Mouse (Mus musculus) heart, postnatal 14 days (tissue): Measurements from ENCODE around the gene Ubtf. TPM values are rescaled to one million over a fixed set of nuclear protein-coding genes. Genes with fewer than 3 reads are reported as not detected.
"Not testable (repeated sequence)": the region's sequence is repeated elsewhere in the genome, so short reads cannot be mapped to it uniquely, and the experiment has no call there.

Source experiments
- DNase-seq, 2 experiments: peaks; one replicate each; pipeline ENCODE4 v3.0.0; 2021 to 2022
- intact Hi-C: fragments of 180-260 bp; cut with DNase I; formaldehyde crosslinking; loops from one replicate; pipeline ENCODE4 v1.15.1; 2025
- total RNA-seq, 2 experiments: library from RNA; stranded (reverse); gene quantifications; 2 replicates each; pipeline ENCODE4 v1.2.3; 2021

Gene Ubtf
- total RNA-seq, 2 experiments from 2014 or later, result 60.1 to 69.7 TPM

DNA sequence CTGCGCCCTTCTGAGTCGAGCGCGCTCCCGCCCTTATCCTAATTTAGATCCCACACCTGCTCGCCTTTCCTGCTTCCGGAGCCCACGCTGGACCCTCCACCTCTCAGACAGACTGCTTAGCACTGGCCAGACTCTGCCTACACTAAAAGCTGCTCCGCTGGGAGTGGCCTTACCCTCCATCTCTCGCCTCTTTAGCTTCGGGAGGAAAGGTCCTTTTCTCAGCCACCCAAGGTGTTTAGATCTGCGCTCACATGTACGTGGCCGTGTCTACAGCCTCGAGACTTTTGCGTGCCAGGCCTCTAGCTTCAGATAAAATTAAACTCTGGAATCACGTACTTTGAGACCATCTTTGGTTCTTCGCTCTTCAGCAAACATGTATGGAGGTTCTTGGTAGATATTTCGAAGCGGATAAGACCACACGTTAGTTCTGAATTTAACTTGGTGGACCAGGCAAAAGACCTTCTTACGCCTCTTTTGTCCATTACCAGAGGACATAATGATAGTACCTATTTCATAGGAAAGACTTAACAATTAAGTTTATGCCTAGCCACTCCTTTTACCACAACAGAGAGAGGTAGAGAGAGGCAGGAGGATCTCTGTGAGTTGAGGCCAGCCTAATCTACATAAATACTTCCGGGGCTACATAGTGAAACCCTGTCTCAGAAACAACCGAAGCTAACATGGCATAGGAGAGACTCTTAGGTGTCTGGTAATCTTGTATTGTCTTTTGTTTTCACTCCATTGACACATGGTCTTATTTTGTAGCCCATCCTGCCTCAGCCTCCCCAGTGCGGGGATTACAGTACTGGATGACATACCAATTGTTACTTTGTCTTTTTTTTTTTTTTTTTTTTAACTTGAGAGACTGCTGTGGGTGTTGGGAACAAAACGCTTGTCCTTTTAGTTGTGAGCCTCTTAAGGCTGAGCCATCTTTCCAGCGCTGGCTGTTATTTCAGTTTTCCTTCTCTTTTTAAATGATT lies 21.7 kb downstream of the Ubtf start:
- intact Hi-C loops, result loop anchor here (2.0 kb wide), 1 partner anchor 111 kb away; no protein-coding TSS in a partner anchor
- no peak for DNase-seq

DNA sequence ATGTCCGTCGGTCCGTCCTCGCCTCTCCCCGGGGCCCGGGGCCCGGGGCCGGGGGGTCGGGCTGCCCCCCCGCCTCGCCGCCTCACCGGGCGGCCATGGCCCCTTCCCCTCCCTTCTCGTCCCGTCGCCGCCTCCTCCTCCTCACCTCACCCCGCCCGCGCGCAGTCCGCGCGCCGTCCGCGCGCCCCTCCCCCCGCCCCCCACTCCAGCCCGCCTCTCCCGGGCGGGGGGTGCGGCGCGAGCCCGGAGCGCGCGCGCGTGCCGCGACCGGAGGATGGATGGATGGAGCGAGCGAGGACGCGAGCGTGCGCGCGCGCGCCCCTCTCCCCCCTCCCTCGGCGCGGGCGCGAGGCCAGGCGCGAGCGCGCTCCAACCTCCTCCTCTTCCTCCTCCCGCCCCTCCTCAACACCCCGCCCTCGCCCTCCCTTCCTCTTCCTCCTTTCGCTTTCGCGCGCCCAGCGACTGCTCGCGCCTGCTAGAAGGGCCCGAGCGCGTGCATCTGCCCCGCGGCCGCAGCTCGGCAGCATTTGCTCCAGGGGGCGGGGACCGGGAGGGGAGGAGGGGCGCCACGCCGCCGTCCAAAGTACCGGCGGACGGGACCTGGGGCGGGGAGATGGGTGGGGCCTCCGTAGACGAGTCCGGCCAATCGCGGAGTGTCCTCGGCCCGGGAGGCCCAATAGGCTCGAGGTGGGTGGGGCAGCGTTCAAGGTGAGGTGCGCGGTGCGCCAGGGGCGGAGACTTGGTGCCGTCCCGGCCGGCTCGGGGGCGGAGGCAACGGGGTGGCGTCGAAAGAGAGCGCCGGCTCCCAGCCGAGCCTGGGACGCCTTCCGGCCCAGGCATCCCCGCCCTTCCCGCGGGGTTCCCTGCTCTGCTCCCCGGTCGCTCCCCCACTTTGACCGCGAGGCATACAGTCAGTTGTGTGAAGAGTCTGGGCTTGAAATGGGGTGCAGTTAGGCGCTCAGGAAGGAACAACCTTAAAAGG lies 22.8 kb downstream of the Ubtf start, which contains the start of gene Atxn7l3:
Atxn7l3 (minus strand) TSS at position 141 of the 982 bp plus-strand sequence.
- intact Hi-C loops, result loop anchor here (2.0 kb wide), 1 partner anchor 112 kb away; no protein-coding TSS in a partner anchor
- DNase-seq, result peak; percentile 98 to 99

DNA sequence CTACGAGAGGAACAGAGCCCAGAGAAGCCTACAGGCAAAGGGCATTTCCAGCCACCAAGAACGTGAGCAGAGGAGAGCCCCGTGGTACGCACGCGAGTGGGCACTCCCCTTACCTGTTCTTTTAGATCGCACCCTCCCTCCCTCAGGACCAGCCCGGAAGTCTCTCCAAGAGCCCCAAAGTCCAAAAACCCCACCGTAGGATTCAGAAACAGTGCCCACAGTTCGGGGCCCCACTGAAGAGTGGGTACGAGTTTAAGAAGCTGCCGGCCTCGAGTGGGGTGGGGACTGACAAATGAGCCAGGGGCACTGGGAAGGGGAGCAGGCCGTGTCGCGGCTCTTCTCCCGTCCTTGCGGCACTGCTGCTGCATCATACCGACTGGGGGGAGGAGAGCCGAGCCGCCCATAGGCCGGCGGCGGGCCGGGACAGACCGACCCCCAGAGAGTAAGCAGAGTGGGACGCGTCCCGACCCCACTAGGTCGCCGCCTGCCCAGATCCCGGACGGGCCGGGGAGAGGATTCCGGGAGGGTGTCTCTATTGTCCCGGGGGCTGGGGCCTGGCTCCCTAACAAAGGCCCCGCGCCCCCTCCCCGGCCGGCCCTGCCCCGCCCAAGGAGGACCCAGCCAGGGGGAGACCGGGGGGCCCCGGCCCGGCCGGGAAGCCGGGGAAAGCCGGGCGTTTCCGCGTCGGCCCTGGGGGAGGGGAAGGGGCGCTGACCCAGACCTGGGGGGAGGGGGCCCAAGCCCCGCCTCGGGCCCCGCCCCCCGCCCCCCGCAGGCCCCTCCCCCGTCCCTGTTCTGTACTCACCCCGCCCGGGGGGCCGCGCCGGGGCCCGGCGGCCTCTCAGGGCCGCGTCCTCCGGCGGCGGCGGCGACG lies 23.7 kb downstream of the Ubtf start:
- intact Hi-C loops, result loop anchor here (2.0 kb wide), 1 partner anchor 113 kb away; no protein-coding TSS in a partner anchor
- peak; percentile 70 to 75 for DNase-seq

DNA sequence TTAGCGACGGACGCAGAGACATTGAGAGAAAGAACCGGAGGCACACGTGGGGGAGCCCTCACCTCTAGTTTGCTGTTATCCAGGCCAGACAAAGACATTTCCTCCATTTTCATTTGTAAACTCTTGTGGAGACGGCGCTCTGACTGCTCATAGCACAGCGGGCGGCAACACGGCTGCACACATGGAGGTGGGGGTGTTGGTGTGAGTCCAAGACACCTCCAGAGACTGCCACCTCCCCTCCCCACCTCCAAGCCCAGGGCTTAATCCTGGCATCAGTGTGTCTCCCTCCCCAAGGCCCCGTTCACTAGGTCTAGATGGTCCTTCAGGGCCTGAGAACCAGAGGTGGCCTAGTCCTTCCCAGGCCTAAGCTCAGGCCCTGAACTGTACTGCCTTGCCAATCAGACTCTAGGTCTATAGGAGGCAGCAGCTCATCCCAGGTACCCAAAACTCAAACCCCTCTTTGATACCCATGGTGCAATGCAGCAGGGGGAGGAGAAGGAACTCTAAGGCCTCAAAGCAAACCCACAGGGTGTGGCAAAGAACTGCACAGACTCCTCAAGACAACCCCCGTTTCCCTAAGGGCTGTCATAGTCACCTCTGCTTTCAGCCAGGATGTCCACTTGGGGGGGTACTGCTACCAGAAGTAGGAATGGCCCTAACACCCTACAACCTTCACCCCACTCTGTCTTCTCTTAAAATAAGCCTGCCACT lies 24.5 kb downstream of the Ubtf start:
- intact Hi-C loops, result no loop called here
- DNase-seq, result peak in 1 of 2 experiments; percentile 31

DNA sequence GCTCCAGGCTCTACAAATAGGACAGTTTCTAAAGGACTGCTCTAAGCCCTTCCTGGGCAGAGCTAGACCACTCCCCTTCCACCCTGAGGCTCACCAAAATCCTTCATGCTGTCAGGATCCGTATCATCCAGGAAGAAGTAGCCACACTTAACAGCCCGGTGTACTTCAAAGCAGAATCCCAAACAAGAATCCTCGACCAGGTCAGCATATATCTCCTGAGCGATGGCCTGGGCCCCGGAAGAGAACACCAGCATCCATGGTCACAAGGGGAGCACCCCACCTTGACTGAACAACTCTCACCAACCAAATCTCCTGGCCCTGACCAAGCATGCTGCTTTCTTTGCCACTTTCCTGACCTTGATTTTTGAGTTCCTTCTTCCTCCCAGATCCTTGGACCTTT lies 25.1 kb downstream of the Ubtf start:
- no peak for DNase-seq
- intact Hi-C loops, result no loop called here

DNA sequence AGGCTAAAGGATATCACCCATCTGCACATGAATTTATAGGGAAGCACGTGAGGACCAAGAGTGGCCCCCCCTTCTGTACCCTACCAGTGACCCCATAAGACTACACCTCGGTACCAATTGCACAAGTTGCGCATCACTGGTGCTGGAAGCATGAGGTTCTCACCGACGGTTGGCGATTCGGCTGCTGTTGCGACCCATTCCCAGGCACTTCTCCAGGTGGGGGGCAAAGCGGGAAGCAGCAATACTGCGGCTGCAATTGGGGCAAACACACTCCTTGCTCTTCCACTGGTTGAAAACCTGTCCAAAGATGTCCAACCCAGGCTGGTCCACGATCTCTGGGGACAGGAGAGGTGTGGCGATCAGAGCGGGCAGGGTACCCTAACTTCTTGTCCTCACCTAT lies 25.6 kb downstream of the Ubtf start:
- intact Hi-C loops, result no loop called here
- DNase-seq, result no peak

DNA sequence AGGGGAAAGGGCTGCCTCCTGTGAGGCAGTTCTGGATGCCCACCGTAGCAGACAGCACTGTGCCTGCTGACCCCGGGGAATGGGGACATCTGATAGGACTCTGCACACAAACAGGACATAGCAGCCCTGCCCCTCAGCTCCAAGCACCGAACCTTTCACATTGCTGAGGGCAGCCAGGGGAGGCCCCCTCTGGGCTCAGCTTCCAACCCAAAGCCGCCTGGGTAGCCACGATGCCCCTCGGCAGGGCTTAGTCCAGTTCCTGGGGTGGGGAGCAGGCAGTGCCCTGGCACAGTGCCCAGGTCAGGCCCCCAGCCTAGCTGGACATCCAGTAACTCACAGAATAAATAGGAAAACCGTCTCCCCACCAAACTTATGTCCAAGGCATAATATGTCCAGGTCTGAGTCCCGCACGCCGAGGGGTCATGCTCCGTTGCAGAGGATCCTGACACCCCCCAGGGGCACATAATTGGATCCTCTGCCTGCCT lies 28.4 kb downstream of the Ubtf start:
- no peak for DNase-seq
- intact Hi-C loops, result no loop called here

DNA sequence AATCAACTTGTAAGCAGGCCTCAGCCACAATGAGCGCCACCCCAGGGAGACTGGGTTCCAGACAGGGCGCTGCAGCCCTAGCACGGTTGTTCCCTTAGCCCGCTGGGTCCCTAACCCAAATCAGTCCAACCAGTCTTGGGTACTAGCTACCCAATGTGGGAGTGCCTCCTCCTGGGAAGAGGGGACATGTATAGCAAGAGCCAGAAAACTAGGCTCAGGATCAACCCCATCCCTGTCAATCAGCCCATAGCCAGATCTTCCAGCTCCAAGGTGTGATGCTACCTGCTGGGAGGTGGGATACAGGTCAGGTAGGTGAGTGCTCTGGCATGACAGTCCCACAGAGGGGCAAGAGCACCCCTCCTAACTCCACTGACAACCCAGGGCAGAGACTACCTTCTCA lies 29.4 kb downstream of the Ubtf start:
- no peak for DNase-seq
- intact Hi-C loops, result no loop called here

DNA sequence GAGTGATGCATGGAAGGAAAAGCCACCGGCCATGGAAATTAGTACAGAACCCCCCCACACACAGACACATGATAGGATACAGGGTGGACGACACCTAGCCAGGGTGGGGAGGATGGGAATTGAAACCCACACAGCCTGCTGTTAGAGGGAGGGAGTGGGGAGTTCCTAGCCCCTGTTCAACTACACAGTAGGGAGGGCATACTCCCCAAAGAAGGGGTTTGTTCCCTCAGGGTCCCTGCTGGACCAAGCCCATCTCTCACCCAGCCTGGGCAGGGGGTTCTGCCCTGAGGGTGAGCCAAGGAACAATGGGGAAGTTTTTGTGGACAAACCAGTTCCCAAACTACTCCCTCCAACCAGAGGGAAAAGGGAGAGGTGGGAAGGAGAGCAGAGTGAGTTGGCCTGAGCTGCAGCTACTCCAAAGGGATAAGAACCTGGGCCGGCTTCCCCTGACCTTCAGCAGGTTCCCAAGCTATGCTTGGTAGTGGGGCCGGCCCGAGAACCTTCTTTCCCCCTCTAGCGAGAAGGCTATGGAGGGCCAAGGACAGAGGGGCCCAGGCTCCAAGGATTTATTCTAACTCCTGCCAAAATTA lies 29.9 kb downstream of the Ubtf start:
- no peak for DNase-seq

DNA sequence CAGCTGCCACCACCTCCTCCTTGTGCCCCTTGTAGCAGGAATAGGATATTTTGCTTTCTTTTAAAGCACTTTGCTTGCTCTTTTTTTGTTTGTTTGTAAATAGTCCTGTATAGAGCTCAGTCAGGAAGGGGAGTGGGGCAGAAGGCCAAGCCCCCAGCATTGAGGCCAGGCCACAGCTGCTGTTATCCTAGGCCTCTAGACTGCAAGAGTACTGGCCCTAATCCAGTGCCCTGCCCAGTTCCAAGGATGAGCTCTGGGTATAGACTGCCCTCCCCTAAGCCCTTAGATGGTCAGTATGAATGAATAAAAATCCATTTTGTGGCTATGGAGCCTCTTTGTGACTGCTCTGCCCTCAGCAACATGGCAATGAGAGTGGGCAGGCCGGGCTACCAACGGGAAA lies 30.6 kb downstream of the Ubtf start:
- intact Hi-C loops, result no loop called here
- DNase-seq, result no peak

More for the DNA sequence above, 29.9 kb downstream of the Ubtf start:
- intact Hi-C loops, result no loop called here

DNA sequence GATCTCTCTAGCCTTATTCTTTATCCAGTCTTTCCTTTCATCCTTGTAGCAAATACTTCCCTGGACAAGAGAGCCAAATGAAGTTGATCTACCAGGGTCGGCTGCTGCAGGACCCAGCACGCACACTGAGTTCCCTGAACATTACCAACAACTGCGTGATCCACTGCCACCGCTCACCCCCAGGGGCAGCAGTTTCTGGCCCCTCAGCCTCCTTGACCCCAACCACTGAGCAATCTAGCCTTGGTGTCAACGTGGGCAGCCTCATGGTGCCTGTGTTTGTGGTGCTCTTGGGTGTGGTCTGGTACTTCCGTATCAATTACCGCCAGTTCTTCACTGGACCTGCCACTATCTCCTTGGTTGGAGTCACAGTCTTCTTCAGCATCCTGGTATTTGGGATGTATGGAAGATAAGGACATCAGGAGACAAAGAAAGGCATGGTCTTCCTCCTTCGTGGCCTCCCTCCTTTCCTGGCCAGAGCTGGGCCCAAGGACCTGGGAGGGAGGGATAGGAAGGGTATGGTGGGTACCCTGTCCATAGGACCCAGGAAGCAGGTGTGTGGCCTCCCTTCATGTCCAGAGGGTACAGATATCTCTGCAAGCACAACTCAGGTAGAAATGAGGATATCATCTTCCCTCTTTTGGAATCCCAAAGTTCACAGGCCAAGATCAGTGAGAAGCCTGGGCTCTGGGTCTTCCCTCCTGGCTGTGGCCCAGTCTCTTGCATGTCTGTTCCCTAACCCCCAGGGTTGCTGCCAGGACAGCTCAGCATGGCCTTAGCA lies 31.3 kb downstream of the Ubtf start:
- intact Hi-C loops, result no loop called here
- no peak for DNase-seq

DNA sequence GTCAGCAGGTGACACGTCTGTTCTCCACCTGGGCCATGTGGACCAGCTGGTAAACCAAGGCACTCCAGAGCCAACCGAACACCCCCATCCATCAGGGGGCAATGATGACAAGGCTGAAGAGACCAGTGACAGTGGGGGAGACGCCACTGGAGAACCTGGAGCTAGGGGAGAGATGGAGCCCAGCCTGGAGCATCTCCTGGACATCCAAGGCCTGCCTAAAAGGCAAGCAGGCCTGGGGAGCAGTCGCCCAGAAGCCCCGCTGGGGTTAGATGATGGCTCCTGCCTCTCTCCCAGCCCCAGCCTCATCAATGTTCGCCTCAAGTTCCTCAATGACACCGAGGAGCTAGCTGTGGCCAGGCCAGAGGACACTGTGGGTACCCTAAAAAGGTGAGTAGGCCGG lies 32.1 kb downstream of the Ubtf start:
- intact Hi-C loops, result no loop called here
- no peak for DNase-seq

DNA sequence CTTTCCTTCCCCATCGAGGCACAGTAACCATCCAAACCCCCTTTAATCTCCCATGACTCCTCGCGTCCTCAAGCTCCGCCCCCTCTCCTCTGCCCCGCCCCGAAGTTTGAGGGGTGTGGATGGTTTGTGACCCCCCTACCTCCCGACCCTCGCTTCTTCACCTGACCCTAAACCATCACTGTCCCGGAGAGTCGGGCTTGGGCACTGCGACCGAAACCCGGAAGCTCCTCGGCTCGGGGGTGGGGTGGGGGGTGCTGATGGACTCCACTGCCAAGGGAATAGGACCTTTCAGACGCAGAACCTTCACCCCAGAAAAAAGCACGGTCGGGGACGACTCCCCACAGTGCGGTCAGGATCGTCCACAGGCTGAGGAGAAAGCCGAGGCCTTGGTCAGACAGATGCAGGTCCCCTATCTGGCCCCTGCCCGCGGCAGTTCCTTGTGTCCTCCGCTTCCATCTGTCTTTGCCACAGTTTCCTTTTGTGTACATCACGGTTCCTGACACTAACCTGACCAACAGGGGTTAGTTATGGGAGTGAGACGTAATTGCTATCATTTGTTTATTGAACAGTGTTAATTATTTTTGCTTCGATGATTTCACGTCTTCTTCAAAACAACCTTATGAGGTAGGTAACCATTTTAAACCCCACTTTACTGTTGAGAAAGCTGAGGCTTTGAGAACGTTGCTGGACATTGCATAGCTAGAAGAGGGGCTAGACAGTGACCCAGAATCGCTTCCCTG lies 34.3 kb downstream of the Ubtf start:
- intact Hi-C loops, result no loop called here

DNA sequence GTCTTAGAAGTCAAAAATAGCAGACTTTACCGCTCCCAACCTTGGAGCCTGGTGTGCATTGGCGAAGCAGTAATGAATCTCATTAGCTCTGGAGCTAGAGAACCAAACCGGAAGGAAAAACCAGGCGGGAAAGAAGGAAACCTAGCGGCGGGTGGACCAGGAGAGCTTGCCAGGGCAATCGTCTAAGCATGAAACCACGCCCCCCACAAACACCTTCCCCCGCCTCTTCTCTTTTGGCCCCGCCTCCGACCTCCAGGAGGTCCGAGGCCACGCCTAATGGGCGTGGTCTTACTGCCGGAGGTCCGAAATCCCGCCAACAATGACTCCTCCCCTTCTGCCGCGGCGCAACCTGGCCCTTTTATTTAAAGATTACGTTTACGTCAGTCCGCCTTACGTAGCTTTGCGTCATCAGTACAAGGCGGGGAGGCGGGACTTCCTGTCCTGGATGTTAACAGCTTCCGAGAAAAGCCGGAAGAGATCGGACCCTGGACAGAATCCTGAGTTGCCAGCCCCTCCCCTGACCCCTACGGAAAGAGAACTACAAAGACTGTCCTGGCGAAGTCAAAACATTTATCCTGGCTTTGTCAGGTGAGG lies 34.9 kb downstream of the Ubtf start, which contains the start of gene Tmub2:
Tmub2 (plus strand) TSS at position 431 of the 594 bp plus-strand sequence.
- peak; percentile 92 to 95 for DNase-seq

More for the DNA sequence above, 34.3 kb downstream of the Ubtf start:
- peak in 1 of 2 experiments; percentile 29 for DNase-seq

DNA sequence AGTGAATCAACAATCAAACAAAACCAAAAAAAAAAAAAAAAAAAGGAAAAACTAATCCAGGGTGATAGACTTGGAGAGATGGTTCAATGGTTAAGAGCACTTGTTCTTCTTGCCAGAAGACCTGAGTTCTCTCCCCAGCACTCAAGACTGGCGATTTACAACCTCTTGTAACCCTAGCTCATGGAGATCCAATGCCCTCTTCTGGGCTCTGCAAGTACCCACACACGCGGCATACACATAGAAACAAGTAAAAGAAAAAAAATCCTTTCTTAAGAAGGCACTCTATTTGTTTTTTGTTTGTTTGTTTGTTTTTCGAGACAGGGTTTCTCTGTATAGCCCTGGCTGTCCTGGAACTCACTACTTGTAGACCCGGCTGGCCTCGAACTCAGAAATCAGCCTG lies 35.6 kb downstream of the Ubtf start:
- no peak for DNase-seq
- intact Hi-C loops, result no loop called here

More for the DNA sequence above, 34.9 kb downstream of the Ubtf start, which contains the start of gene Tmub2:
- intact Hi-C loops, result no loop called here

DNA sequence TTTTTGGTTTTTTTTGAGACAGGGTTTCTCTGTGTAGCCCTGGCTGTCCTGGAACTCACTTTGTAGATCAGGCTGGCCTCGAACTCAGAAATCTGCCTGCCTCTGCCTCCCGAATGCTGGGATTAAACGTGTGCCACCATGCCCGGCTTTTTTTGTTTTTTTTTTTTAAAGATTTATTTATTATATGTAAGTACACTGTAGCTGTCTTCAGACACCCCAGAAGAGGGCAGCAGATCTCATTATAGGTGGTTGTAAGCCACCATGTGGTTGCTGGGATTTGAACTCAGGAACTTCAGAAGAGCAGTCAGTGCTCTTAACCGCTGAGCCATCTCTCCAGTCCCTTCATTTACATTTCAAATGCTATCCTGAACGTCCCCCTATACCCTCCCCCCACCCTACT lies 39.3 kb downstream of the Ubtf start:
- intact Hi-C loops, DNase-seq: not testable (repeated sequence)
